In the genomic region with DNA sequence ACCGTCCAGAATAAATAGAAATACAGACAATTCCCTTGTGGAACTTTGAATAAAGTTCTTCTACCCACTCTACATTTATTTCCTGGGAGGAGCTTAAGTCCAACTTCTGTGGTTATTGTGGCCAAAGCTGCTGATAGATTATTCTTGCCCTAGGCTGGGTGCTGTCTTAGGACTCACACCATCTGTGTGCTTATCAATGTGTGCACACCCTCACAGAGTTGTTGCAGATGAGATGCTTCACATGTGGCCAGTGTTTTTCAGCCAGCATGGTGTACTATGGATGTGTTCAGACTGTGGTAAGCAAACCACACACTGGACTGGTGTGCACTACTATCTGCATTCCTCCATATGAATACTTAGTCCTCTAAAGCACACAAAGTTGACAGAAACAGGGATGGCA, we compare ENCODE assay signal across 13 mouse cellular contexts.
"Had no signal": no experiment of that assay in that cellular context is flagged by ENCODE, and none has a peak within 500 bp of the region (broad histone marks: within the 10 kb centered on the region; RNA-seq: fewer than 3 reads in every experiment).

No protein-coding gene starts in this region.

- H3K4me1 ChIP-seq: lung, embryonic 15.5 days had no signal

- ATAC-seq: intestine, postnatal 0 days; midbrain, embryonic 13.5 days had no signal

- H3K27me3 ChIP-seq: limb, embryonic 12.5 days; lung, embryonic 15.5 days; midbrain, embryonic 13.5 days had no signal

- H3K27ac ChIP-seq: kidney, postnatal 0 days; limb, embryonic 12.5 days; lung, embryonic 15.5 days; macrophage; midbrain, embryonic 13.5 days had no signal

- DNase-seq: kidney, adult 8-10 months; kidney, postnatal 36 days; layer of hippocampus, adult 9-11 months; layer of hippocampus, postnatal 36 days; lung, postnatal 14 days; right cerebral cortex, postnatal 14 days; thymus, postnatal 36 days had no signal

- H3K4me2 ChIP-seq: limb, embryonic 12.5 days; lung, embryonic 15.5 days; midbrain, embryonic 13.5 days had no signal

- H3K9ac ChIP-seq: limb, embryonic 12.5 days; lung, embryonic 15.5 days; midbrain, embryonic 13.5 days had no signal

- H3K9me3 ChIP-seq: limb, embryonic 12.5 days; lung, embryonic 15.5 days; midbrain, embryonic 13.5 days had no signal

- H3K36me3 ChIP-seq: limb, embryonic 12.5 days; lung, embryonic 15.5 days; midbrain, embryonic 13.5 days had no signal

- H3K4me3 ChIP-seq: limb, embryonic 12.5 days; lung, embryonic 15.5 days; midbrain, embryonic 13.5 days had no signal
